Mouse (Mus musculus) midbrain, embryonic 14.5 days (tissue): ENCODE measurements around the gene 1700034J05Rik. TPM values are rescaled to one million over a fixed set of nuclear protein-coding genes. Genes with fewer than 3 reads are reported as not detected.

Experiments used
- ATAC-seq: fragments of 200-750 bp; cut with Nextera tagmentation; 2 replicates; pipeline ENCODE4 v1.8.0; 2017; ENCODE audit warnings: moderate number of reproducible peaks, moderate library complexity; ENCODE audit not compliant: low FRiP score, low TSS enrichment
- DNase-seq: peaks from one replicate; pipeline ENCODE4 v3.0.0-alpha.2; 2015
- H3K27ac ChIP-seq: fragments of 300-500 bp; sonication (generic); replicated peaks from 2 replicates; pipeline ENCODE4 v1.5.1; 2014; ENCODE audit warnings: mild to moderate bottlenecking, low read depth, low read length, moderate library complexity
- H3K27me3 ChIP-seq: fragments of 300-500 bp; sonication (generic); 2 replicates; pipeline ENCODE4 v1.6.1; 2014; ENCODE audit warnings: low read length, control low read depth, mixed read lengths; ENCODE audit not compliant: control insufficient read depth, insufficient read depth
- H3K36me3 ChIP-seq: fragments of 300-500 bp; sonication (generic); 2 replicates; pipeline ENCODE4 v1.6.1; 2014; ENCODE audit warnings: low read length, control low read depth; ENCODE audit not compliant: control insufficient read depth, insufficient read depth
- H3K4me1 ChIP-seq: fragments of 300-500 bp; sonication (generic); 2 replicates; pipeline ENCODE4 v1.6.1; 2014; ENCODE audit warnings: mild to moderate bottlenecking, antibody characterized with exemption, low read length, control low read depth; ENCODE audit not compliant: control insufficient read depth, insufficient read depth
- H3K4me2 ChIP-seq: fragments of 300-500 bp; sonication (generic); 2 replicates; pipeline ENCODE4 v1.6.1; 2014; ENCODE audit warnings: mild to moderate bottlenecking, low read length, moderate library complexity
- H3K4me3 ChIP-seq: fragments of 300-500 bp; sonication (generic); replicated peaks from 2 replicates; pipeline ENCODE4 v1.5.1; 2014; ENCODE audit warnings: low read depth, low read length
- H3K9ac ChIP-seq: fragments of 300-500 bp; sonication (generic); replicated peaks from 2 replicates; pipeline ENCODE4 v1.6.1; 2014; ENCODE audit warnings: mild to moderate bottlenecking, low read length, moderate library complexity
- H3K9me3 ChIP-seq: fragments of 300-500 bp; sonication (generic); 2 replicates; pipeline ENCODE4 v1.6.1; 2016; ENCODE audit warnings: low read length, control low read depth, mixed read lengths; ENCODE audit not compliant: control insufficient read depth
- WGBS: fragments of 180-500 bp; shearing (Covaris S2); extraction: QIAGEN DNeasy Blood & Tissue Kit; methylation state at CpG from one replicate; pipeline ENCODE4 v1.1.7; 2014; 5-methylcytosine and 5-hydroxymethylcytosine counted together
- polyA plus RNA-seq: library from polyadenylated mRNA; unstranded; fragments of >200 nt; fragmentation: Nextera tagmentation; extraction: Ambion mirVana; gene quantifications from 2 replicates; pipeline ENCODE4 v1.2.1, GENCODE M21; 2014

Gene 1700034J05Rik
- polyA plus RNA-seq: not detected in 2 replicates

GRCm38 (mm10) chr6:146954258-146954657 is at the start of gene 1700034J05Rik:
Gene 1700034J05Rik (minus strand): TSS chr6:146954422.
- peak; percentile 67 for DNase-seq
- no peak within 1 kb of the TSS for H3K4me3 ChIP-seq
- no peak within 1 kb of the TSS for H3K27ac ChIP-seq
- no peaks in the 10 kb centered on the region for H3K36me3 ChIP-seq
- 82% methylated on average over 1 of the region's 1 CpGs for WGBS
- H3K27me3 ChIP-seq: no peaks in the 10 kb centered on the region
- H3K4me1 ChIP-seq: peaks cover 12% of the 10 kb centered on the region; the same call in 1 of the 2 replicates
- ATAC-seq: no peak
- H3K9ac ChIP-seq: no peak within 1 kb of the TSS
- no peak within 1 kb of the TSS for H3K4me2 ChIP-seq
- no peaks in the 10 kb centered on the region for H3K9me3 ChIP-seq

GRCm38 (mm10) chr6:146999755-147000154 is 45.5 kb upstream of the 1700034J05Rik start:
- no peaks in the 10 kb centered on the region for H3K4me1 ChIP-seq
- no peak for ATAC-seq
- WGBS: 86% methylated on average over 2 of the region's 2 CpGs

DNA sequence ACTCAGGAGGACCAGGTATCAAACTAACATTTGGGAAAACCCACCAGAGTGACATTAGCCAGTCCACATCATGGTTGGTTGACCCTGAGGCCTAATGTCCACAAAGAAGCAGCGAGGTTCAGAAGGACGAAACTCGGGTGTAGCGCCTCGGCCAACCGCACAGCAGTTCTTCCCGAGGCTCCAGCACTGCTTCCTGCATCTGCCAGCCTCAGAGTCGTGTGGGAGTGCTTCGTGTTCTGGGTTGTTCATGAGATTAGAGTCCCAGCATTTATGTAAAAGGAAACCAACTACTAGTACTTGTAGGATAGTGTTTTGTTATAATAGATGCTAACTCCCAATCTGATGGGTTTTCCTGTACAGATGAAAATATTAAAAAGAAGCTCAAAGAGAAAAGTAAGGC is 45.1 kb upstream of the 1700034J05Rik start:
- 86% methylated on average over 9 of the region's 9 CpGs for WGBS
- Histone ChIP-seq H3K9me3 (no peaks in the 10 kb centered on the region), H3K4me3 (no peak overlapping the region), H3K4me2 (no peak overlapping the region), H3K9ac (no peak overlapping the region), H3K4me1 (no peaks in the 10 kb centered on the region), H3K27me3 (no peaks in the 10 kb centered on the region), H3K36me3 (no peaks in the 10 kb centered on the region), H3K27ac (no peak overlapping the region)
- ATAC-seq (no peak), DNase-seq (no peak)

More at GRCm38 (mm10) chr6:146999755-147000154, 45.5 kb upstream of the 1700034J05Rik start:
- no peak overlapping the region for H3K4me3 ChIP-seq
- no peaks in the 10 kb centered on the region for H3K9me3 ChIP-seq
- no peak overlapping the region for H3K9ac ChIP-seq
- H3K27me3 ChIP-seq: no peaks in the 10 kb centered on the region
- H3K27ac ChIP-seq: no peak overlapping the region
- H3K4me2 ChIP-seq: no peak overlapping the region
- DNase-seq: no peak
- no peaks in the 10 kb centered on the region for H3K36me3 ChIP-seq

GRCm38 (mm10) chr6:146998710-146999109 is 44.5 kb upstream of the 1700034J05Rik start:
- Histone ChIP-seq H3K4me1 (no peaks in the 10 kb centered on the region), H3K27me3 (no peaks in the 10 kb centered on the region), H3K4me3 (no peak overlapping the region), H3K9me3 (no peaks in the 10 kb centered on the region), H3K27ac (no peak overlapping the region), H3K9ac (no peak overlapping the region), H3K36me3 (no peaks in the 10 kb centered on the region), H3K4me2 (no peak overlapping the region)
- 92% methylated on average over 4 of the region's 4 CpGs for WGBS
- no peak for DNase-seq
- no peak for ATAC-seq

DNA sequence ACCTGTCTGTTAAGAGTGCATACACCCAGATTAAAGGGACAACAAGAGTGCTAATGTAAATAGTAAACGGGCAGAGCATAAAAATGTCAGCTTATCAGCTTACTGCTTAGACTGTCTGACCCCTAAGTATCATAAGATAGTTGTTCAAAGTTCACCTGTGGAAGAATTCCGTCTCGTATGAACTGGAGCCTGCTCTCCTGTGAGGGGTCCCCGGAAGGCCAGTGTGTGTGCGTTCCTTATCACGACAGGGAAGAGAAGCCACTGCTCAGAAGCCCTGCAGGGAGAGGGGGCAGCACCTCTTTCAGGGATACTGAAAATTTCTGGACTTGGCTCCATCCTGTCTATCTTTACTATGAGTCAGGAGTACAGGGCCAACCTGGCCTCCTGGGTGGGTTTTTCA is 42.8 kb upstream of the 1700034J05Rik start:
- no peak overlapping the region for H3K4me3 ChIP-seq
- no peaks in the 10 kb centered on the region for H3K36me3 ChIP-seq
- 93% methylated on average over 6 of the region's 6 CpGs for WGBS
- DNase-seq (no peak), ATAC-seq (no peak)
- H3K27ac ChIP-seq: no peak overlapping the region
- no peak overlapping the region for H3K9ac ChIP-seq
- H3K27me3 ChIP-seq: no peaks in the 10 kb centered on the region
- H3K9me3 ChIP-seq: no peaks in the 10 kb centered on the region
- H3K4me1 ChIP-seq: no peaks in the 10 kb centered on the region
- H3K4me2 ChIP-seq: no peak overlapping the region

GRCm38 (mm10) chr6:146995878-146996277 is 41.7 kb upstream of the 1700034J05Rik start:
- Histone ChIP-seq H3K4me1 (no peaks in the 10 kb centered on the region), H3K4me2 (no peak overlapping the region), H3K9me3 (no peaks in the 10 kb centered on the region), H3K4me3 (no peak overlapping the region), H3K36me3 (no peaks in the 10 kb centered on the region), H3K27me3 (no peaks in the 10 kb centered on the region), H3K9ac (no peak overlapping the region), H3K27ac (no peak overlapping the region)
- DNase-seq (no peak), ATAC-seq (no peak)
- 82% methylated on average over 6 of the region's 6 CpGs for WGBS

- Histone ChIP-seq H3K9ac (no peak overlapping the region), H3K9me3 (no peaks in the 10 kb centered on the region), H3K27me3 (no peaks in the 10 kb centered on the region), H3K4me1 (no peaks in the 10 kb centered on the region), H3K36me3 (no peaks in the 10 kb centered on the region), H3K27ac (no peak overlapping the region), H3K4me2 (no peak overlapping the region), H3K4me3 (no peak overlapping the region)
- ATAC-seq (no peak; the same call in 1 of the 2 replicates), DNase-seq (no peak)
- 57% methylated on average over 2 of the region's 2 CpGs for WGBS
These were observed 41.2 kb upstream of the 1700034J05Rik start for GRCm38 (mm10) chr6:146995391-146995790.

- ATAC-seq: no peak
- Histone ChIP-seq H3K4me1 (no peaks in the 10 kb centered on the region), H3K4me2 (no peak overlapping the region), H3K27me3 (no peaks in the 10 kb centered on the region), H3K9ac (no peak overlapping the region), H3K27ac (no peak overlapping the region), H3K36me3 (no peaks in the 10 kb centered on the region), H3K4me3 (no peak overlapping the region), H3K9me3 (no peaks in the 10 kb centered on the region)
- DNase-seq: peak; percentile 86
- 42% methylated on average over 5 of the region's 5 CpGs for WGBS
These were observed 40.0 kb upstream of the 1700034J05Rik start for GRCm38 (mm10) chr6:146994236-146994635.

DNA sequence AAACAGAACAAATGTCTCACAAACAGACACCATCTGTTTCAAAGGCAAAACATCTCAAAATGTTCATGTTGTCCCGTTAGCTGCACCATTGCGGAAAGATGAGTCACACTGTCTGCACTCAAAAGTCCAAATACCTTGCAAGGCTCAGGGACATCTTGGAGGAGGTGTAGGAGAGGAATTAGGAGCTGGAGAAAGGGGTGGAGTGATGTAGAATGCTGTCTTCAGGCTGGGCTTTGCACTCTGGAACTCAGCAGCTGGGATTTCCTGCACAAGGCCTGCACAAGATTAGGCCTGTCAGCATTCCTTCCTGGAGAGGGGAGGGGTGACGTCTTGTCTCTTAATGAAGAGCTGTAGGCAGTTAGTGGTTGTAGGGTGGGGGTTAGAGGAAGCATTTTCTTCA is 30.3 kb upstream of the 1700034J05Rik start:
- Histone ChIP-seq H3K27ac (no peak overlapping the region), H3K36me3 (no peaks in the 10 kb centered on the region), H3K4me3 (no peak overlapping the region), H3K9ac (no peak overlapping the region), H3K4me2 (no peak overlapping the region), H3K9me3 (no peaks in the 10 kb centered on the region), H3K27me3 (no peaks in the 10 kb centered on the region), H3K4me1 (no peaks in the 10 kb centered on the region)
- ATAC-seq: no peak
- 77% methylated on average over 3 of the region's 3 CpGs for WGBS
- no peak for DNase-seq
